Mouse (Mus musculus) midbrain, embryonic 14.5 days (tissue): ENCODE data around the gene Armh3. TPM values are rescaled to one million over a fixed set of nuclear protein-coding genes. Genes with fewer than 3 reads are reported as not detected.

ENCODE experiments used
- ATAC-seq: fragments of 200-750 bp; cut with Nextera tagmentation; 2 replicates; pipeline ENCODE4 v1.8.0; 2017; ENCODE audit warnings: moderate number of reproducible peaks, moderate library complexity; ENCODE audit not compliant: low FRiP score, low TSS enrichment
- DNase-seq: peaks from one replicate; pipeline ENCODE4 v3.0.0-alpha.2; 2015
- H3K27ac ChIP-seq: fragments of 300-500 bp; sonication (generic); replicated peaks from 2 replicates; pipeline ENCODE4 v1.5.1; 2014; ENCODE audit warnings: mild to moderate bottlenecking, low read depth, low read length, moderate library complexity
- H3K27me3 ChIP-seq: fragments of 300-500 bp; sonication (generic); 2 replicates; pipeline ENCODE4 v1.6.1; 2014; ENCODE audit warnings: low read length, control low read depth, mixed read lengths; ENCODE audit not compliant: control insufficient read depth, insufficient read depth
- H3K36me3 ChIP-seq: fragments of 300-500 bp; sonication (generic); 2 replicates; pipeline ENCODE4 v1.6.1; 2014; ENCODE audit warnings: low read length, control low read depth; ENCODE audit not compliant: control insufficient read depth, insufficient read depth
- H3K4me1 ChIP-seq: fragments of 300-500 bp; sonication (generic); 2 replicates; pipeline ENCODE4 v1.6.1; 2014; ENCODE audit warnings: mild to moderate bottlenecking, antibody characterized with exemption, low read length, control low read depth; ENCODE audit not compliant: control insufficient read depth, insufficient read depth
- H3K4me2 ChIP-seq: fragments of 300-500 bp; sonication (generic); 2 replicates; pipeline ENCODE4 v1.6.1; 2014; ENCODE audit warnings: mild to moderate bottlenecking, low read length, moderate library complexity
- H3K4me3 ChIP-seq: fragments of 300-500 bp; sonication (generic); replicated peaks from 2 replicates; pipeline ENCODE4 v1.5.1; 2014; ENCODE audit warnings: low read depth, low read length
- H3K9ac ChIP-seq: fragments of 300-500 bp; sonication (generic); replicated peaks from 2 replicates; pipeline ENCODE4 v1.6.1; 2014; ENCODE audit warnings: mild to moderate bottlenecking, low read length, moderate library complexity
- H3K9me3 ChIP-seq: fragments of 300-500 bp; sonication (generic); 2 replicates; pipeline ENCODE4 v1.6.1; 2016; ENCODE audit warnings: low read length, control low read depth, mixed read lengths; ENCODE audit not compliant: control insufficient read depth
- WGBS: fragments of 180-500 bp; shearing (Covaris S2); extraction: QIAGEN DNeasy Blood & Tissue Kit; methylation state at CpG from one replicate; pipeline ENCODE4 v1.1.7; 2014; 5-methylcytosine and 5-hydroxymethylcytosine counted together
- polyA plus RNA-seq: library from polyadenylated mRNA; unstranded; fragments of >200 nt; fragmentation: Nextera tagmentation; extraction: Ambion mirVana; gene quantifications from 2 replicates; pipeline ENCODE4 v1.2.1, GENCODE M21; 2014

Armh3 gene
- 18.6 and 21.8 TPM in 2 replicates for polyA plus RNA-seq

- Histone ChIP-seq H3K4me3 (peak within 1 kb of the TSS; percentile 89), H3K27me3 (peaks cover 5% of the 10 kb centered on the region; the same call in 1 of the 2 replicates), H3K4me1 (0 out of 2 replicates have a peak, but pooled peaks cover 7% of the 10 kb centered on the region), H3K9ac (peak within 1 kb of the TSS; percentile 88), H3K36me3 (no peaks in the 10 kb centered on the region), H3K27ac (peak within 1 kb of the TSS; percentile 94), H3K4me2 (peak within 1 kb of the TSS; percentile 73), H3K9me3 (no peaks in the 10 kb centered on the region)
- 2% methylated on average over 76 of the region's 76 CpGs for WGBS
- DNase-seq (peak; percentile 97), ATAC-seq (peak; percentile 91)
Observed at GRCm38 (mm10) chr19:45997785-45998693, at the start of gene Armh3. TSS of gene Armh3 (minus strand) at chr19:45998488.

- Histone ChIP-seq H3K9me3 (no peaks in the 10 kb centered on the region), H3K27ac (no peak overlapping the region), H3K36me3 (no peaks in the 10 kb centered on the region), H3K4me1 (peaks cover 31% of the 10 kb centered on the region), H3K9ac (no peak overlapping the region), H3K4me2 (no peak overlapping the region), H3K4me3 (no peak overlapping the region), H3K27me3 (no peaks in the 10 kb centered on the region)
- 50% methylated on average over 2 of the region's 2 CpGs for WGBS
- ATAC-seq (no peak), DNase-seq (no peak)
Observed at GRCm38 (mm10) chr19:46047426-46047825, 49.1 kb upstream of the Armh3 start.

- H3K27ac ChIP-seq: peak overlapping the region; percentile 98; the same call in 1 of the 2 replicates
- ATAC-seq (no peak), DNase-seq (peak; percentile 43)
- H3K9ac ChIP-seq: no peak overlapping the region; the same call in 1 of the 2 replicates
- H3K4me1 ChIP-seq: peaks cover 38% of the 10 kb centered on the region
- H3K27me3 ChIP-seq: no peaks in the 10 kb centered on the region
- WGBS: 5% methylated on average over 10 of the region's 10 CpGs
- H3K4me2 ChIP-seq: peak overlapping the region; percentile 100
- H3K4me3 ChIP-seq: no peak overlapping the region
- no peaks in the 10 kb centered on the region for H3K36me3 ChIP-seq
- H3K9me3 ChIP-seq: no peaks in the 10 kb centered on the region
Observed at GRCm38 (mm10) chr19:46046621-46047025, 48.3 kb upstream of the Armh3 start.

- no peaks in the 10 kb centered on the region for H3K36me3 ChIP-seq
- peak overlapping the region; percentile 100 for H3K4me2 ChIP-seq
- ATAC-seq (no peak), DNase-seq (peak; percentile 78)
- WGBS: 4% methylated on average over 7 of the region's 7 CpGs
- H3K27me3 ChIP-seq: no peaks in the 10 kb centered on the region
- peak overlapping the region; percentile 98 for H3K9ac ChIP-seq
- peaks cover 46% of the 10 kb centered on the region for H3K4me1 ChIP-seq
- no peaks in the 10 kb centered on the region for H3K9me3 ChIP-seq
- peak overlapping the region; percentile 98 for H3K27ac ChIP-seq
- peak overlapping the region; percentile 88 for H3K4me3 ChIP-seq
Observed at GRCm38 (mm10) chr19:46045696-46046311, 47.5 kb upstream of the Armh3 start.

GRCm38 (mm10) chr19:46044993-46045695 lies 46.9 kb upstream of the Armh3 start, which contains the start of gene Ldb1:
TSS of gene Ldb1 (minus strand) at chr19:46045214.
- peak within 1 kb of the TSS; percentile 98 for H3K9ac ChIP-seq
- ATAC-seq (peak; percentile 71), DNase-seq (peak; percentile 94)
- no peaks in the 10 kb centered on the region for H3K27me3 ChIP-seq
- H3K4me1 ChIP-seq: peaks cover 53% of the 10 kb centered on the region
- H3K9me3 ChIP-seq: no peaks in the 10 kb centered on the region
- peak within 1 kb of the TSS; percentile 98 for H3K27ac ChIP-seq
- H3K4me3 ChIP-seq: peak within 1 kb of the TSS; percentile 88
- H3K4me2 ChIP-seq: peak within 1 kb of the TSS; percentile 100
- WGBS: under 1% methylated on average over 84 of the region's 84 CpGs
- no peaks in the 10 kb centered on the region for H3K36me3 ChIP-seq

- Histone ChIP-seq H3K36me3 (no peaks in the 10 kb centered on the region), H3K4me2 (peak within 1 kb of the TSS; percentile 100)
- ATAC-seq: no peak; the same call in 1 of the 2 replicates
Observed at GRCm38 (mm10) chr19:46044271-46044992, 46.1 kb upstream of the Armh3 start, which contains the start of gene Pprc1. TSS of gene Pprc1 (plus strand) at chr19:46044886.

GRCm38 (mm10) chr19:46043380-46043779 lies 45.1 kb upstream of the Armh3 start:
- WGBS: 57% methylated on average over 7 of the region's 7 CpGs
- ATAC-seq (no peak), DNase-seq (no peak)
- Histone ChIP-seq H3K27me3 (no peaks in the 10 kb centered on the region), H3K27ac (peak overlapping the region; percentile 98), H3K4me1 (peaks cover 59% of the 10 kb centered on the region), H3K36me3 (no peaks in the 10 kb centered on the region), H3K4me3 (peak overlapping the region; percentile 88), H3K4me2 (peak overlapping the region; percentile 100), H3K9ac (peak overlapping the region; percentile 98; the same call in 1 of the 2 replicates), H3K9me3 (no peaks in the 10 kb centered on the region)

More at GRCm38 (mm10) chr19:46044271-46044992, 46.1 kb upstream of the Armh3 start, which contains the start of gene Pprc1:
- Histone ChIP-seq H3K9ac (peak within 1 kb of the TSS; percentile 98), H3K4me1 (peaks cover 57% of the 10 kb centered on the region), H3K4me3 (peak within 1 kb of the TSS; percentile 88), H3K27ac (peak within 1 kb of the TSS; percentile 98), H3K9me3 (no peaks in the 10 kb centered on the region), H3K27me3 (no peaks in the 10 kb centered on the region)
- WGBS: 0% methylated on average over 33 of the region's 34 CpGs
- DNase-seq: peak; percentile 66
